Mouse (Mus musculus) gastrocnemius, adult 8-10 months (tissue): Measurements from ENCODE around the gene Ctsz. TPM values are rescaled to one million over a fixed set of nuclear protein-coding genes. Genes with fewer than 3 reads are reported as not detected.

Source experiments
- DNase-seq, 2 experiments: peaks; one replicate each; pipeline ENCODE4 v3.0.0; 2022; ENCODE audit warnings: low spot score in 2 of 2
- total RNA-seq, 4 experiments: library from RNA; stranded (reverse); gene quantifications; 2 replicates each; pipeline ENCODE4 v1.2.4; 2022

Gene Ctsz
- total RNA-seq = 10 to 100 TPM; 22.0 to 31.2 (median 25.4) TPM

DNA sequence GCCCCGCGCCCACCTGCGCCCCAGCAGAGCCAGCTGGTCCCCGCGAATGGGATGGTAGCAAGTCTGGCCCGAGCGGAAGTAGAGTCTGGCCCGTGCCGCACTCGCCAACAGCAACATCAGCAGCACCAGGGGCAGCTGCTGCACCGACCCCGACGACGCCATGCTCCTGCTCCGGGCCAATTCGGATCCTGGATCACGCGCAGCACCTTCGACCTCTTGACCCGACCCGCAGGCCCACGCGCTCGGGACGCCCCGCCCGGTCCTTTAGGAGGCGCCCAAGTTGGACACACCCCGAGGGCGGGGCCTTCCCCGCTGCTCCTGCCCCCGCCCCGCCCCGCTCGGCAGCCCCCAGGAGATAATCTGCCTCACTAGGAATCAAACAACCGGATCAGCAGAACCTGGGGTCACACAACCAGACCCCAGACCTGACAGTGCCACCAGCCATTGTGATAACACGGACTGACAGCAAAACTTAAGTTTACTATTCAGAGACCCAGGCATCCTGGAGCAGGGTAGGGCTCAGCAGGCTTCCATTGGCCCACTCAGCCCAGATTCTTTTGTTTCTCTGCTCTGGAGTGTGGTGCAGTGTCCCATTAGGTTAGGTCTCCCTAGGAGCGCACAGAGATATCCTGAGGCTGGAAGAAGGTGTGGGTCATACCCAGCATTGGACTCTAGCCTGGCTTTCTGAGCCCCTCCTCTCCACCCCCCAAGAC is at the start of gene Ctsz:
Ctsz (minus strand) TSS at position 303 of the 713 bp plus-strand sequence.
- DNase-seq = peak; percentile 62 to 72

DNA sequence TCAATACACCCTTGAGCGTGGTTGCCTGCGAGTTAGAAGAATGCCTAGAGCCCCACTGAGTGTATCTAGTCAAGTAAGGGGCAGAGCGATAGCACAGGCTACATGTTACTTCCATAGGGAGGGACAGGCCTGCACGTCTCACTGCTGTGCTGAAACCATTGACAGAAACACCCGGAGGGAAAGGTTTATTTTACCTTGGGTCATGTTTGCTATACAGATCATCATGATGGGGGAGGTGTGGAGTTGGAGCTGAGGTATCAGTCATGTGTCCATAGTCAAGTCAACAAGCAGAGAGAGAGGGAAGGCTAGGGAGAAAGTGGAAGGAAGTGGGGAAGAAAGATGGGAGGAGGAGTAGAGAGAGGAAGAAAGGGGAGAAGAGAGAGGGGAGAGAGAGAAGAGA is 48.2 kb upstream of the Ctsz start:
- DNase-seq = no peak

DNA sequence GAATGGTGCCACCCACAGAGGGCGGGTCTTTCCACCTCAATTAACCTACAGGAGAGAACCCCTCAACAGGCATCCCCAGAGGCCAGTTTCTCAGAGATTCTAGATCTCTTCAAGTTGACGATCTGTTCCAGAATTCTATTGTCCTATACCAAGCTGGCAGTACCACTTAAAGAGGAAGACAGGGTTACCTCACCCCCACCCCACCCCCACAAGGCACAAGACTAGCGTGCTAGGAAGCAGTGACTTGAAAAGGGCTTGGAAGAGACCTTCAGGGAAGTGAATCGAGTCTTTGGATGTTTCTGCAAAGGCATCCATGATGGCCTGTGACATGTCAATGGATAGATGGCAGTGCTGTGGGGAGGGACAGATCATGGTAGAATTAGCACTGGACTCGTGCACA is 39.9 kb upstream of the Ctsz start:
- no peak for DNase-seq

DNA sequence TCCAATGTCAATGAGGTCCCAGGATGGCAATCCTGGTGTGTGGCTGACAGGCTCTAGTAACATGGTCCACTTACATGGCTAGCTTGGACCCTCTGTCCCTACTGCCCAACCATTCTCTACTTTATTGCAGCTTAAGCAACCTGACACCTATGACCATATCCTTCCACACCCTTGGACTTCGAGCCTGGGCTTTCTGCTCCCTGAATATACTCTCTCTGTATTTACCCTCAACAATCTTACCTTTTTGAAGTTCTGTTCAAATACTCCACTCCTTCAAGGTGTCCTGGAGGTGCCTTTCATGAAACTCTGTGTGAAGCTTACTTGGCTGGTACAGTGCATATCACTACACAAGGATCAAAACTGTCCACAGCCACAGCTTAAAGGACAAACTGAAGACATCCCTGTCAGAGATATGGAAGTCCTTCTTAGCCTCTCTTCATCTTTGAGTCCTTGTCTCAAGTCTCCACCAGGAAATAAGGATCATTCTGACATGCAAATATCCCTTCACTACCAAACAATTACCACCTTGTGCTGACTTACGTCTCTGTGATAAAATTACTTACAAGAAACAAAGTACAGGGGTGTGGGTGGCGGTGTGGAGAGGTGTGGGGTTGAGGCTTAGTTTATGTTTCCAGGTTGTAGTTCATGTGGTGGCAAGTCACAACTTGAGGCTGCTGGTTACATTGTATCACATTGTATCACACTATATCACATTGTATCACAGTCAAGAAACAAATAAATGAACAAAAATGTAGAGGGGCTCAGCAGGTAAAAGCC is 38.9 kb upstream of the Ctsz start:
- no peak for DNase-seq

DNA sequence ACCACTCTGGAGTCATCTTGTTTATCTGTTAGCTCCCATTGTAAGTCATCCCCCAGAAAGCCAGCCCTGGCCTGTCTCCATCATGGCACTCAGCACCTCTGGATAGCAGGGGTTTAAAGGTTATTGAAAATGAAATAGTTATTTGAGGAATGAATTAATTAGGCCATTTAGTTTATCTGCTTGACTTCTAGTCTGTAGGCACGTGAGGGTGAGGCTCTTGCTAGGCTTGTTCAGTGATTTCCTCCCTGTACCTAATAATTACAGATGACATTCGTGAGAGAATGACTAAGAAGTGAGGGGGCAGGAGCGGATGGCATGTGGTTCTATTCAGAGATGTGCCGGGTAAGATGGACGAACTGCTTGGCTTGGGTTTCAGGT is 34.7 kb upstream of the Ctsz start:
- DNase-seq = no peak

DNA sequence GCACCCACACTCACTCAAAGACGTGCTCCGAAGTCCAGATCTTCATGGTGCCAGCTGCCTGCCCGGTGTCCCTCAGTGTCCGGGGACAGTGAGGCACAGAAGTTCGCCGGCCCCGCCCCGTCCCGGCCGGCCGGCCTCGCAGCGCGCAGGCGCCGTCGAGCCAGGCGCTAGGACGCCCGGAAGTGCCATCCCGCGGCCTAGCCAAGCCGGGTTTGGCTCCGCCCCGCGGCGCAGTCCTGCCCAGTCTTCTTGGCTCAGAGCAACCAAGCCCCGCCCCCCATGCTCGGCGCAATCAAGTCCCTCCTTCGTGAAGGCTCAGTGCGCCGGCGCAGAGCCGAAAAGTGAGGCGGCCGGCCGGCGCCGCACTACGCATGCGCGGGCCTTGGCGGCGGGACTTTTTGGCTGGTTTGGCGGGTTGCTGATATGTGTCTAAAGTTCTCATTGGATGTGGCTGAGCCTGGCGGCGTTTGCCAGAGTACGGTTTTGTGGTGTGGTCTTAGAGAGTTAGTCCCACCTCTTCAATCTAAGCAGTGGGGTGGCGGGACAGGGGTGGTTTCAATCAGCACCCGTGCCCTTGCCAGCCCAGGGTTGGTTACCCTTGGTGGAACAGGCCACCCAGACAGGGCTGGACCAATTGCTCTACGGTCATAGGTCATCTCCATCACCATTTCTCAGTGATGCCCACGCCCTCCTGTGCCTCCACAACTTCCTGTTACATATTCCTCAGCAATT is 34.1 kb upstream of the Ctsz start, which contains the start of gene Prelid3b:
Prelid3b (minus strand) TSS at position 264 of the 732 bp plus-strand sequence.
- peak; percentile 99 to 100 for DNase-seq

DNA sequence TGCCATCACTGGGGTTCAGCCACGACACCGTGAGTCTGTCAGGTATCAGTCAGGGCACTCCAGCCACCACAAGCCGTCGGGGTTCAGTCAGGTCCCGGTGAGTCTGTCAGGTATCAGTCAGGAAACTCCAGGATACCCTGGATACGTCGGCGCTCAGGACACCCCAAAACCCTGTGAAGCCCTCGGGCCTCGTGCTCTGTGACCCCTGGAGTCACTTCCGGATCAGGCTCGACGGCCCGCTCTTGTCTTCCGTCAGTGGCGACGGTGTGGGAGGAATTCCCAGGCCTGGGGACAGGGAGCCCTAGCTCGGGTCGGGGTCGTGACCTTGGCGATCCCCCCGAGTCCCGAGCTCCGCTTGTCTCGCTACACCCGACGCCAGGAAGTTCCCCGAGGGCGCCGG is 33.6 kb upstream of the Ctsz start:
- no peak for DNase-seq

DNA sequence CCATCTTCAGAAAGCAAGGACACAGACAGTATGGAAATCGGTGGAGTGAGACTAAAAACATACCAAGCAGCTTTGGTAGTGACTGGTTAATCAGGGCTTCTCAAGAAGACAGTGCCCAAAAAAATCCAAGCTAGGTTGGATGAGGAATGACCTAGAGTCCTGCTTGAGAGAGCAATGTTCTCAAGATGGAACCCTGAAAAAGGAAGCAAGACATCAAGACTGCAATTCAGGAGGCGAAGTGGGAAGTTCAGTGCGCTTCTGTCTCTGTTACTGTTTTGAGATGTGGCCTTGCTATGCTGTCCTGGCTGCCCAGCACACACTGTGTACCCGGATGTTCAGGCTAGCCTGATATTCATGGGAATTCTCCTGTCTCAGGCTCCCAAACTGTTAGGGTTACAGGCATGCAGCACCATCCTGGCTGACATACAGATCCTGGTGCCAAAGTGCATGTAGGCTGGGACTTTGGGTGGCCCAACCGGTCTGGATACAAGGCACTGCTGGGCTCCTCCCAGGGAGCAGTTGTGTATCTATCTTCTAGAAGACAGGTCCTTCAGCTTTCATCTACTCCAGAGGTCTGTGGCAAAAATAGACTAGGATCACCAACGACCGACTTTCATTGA is 32.1 kb upstream of the Ctsz start:
- DNase-seq = no peak

DNA sequence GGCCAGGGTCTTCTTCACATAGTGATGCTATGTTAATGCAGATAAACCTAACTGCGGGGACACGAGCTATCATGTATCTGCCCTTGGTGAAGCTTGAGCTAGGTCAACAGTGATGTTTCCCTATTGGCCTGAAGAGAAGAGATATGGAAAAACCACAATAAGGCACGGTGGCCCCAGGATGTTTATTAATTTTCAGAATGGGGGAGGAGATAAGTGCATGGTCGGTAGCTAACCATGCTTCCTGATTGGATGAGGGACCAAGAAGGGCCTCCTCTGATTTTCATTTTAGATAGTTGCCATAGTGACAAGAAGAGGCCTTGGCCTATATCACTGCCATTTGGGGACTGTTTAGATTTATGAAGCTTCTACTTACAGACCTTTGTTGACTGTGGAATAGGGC is 31.5 kb upstream of the Ctsz start:
- no peak for DNase-seq

DNA sequence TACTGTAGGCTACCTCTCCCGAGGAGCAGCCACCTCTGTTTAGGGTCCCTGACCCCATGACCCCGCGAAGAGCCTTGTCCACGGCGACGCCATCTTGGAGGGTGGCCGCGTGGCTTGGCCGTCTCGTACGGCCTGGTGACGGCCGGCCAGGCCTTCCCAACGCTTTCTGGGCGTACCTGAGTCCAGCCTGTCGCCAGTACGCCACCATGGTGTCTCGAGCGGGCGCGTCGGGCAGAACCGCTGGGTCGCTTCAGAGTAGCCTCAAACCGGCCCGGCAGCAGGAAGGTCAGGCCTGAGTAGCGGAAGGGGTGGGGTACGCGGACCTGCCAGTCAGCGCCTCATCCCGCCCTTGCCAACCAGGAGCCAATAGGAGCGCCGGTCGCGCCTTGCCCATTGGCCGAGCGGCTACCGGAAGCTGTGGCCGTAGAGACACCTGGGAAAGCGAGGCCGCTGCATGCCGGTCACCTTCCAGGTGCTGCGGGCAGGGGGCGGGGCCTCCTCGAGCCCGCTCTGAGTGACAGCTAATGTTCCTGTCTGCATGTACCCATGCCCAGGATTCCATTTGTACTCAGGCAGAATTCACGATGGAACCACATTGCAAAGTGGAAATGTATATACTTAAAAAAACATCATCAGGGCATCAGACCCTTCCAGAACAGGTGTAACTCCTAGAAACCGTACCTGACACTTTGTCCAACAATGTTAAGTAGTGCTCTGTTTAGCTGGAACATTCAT is 25.1 kb upstream of the Ctsz start, which contains the start of gene Atp5e:
Atp5e (minus strand) TSS at position 317 of the 735 bp plus-strand sequence.
- peak; percentile 92 to 96 for DNase-seq

DNA sequence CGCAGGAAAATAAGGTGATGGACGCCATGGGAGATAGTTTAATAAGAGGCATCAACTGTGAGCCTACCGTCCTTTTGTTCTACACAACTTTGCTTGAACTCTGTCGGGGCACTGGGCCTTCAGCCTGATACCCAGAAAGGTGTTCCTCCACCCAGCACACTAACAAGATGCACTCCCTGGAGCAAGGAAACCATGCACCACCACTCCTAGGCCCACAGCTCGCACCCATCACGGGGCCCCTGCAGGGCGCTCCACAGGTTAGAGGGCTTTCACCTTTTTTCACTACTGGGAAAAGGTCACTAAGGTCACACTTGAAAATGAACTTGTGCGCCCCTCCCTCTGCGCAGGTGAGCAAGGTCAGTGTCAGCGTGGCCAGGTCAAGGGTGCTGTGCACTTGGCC is 24.5 kb upstream of the Ctsz start:
- DNase-seq = no peak

DNA sequence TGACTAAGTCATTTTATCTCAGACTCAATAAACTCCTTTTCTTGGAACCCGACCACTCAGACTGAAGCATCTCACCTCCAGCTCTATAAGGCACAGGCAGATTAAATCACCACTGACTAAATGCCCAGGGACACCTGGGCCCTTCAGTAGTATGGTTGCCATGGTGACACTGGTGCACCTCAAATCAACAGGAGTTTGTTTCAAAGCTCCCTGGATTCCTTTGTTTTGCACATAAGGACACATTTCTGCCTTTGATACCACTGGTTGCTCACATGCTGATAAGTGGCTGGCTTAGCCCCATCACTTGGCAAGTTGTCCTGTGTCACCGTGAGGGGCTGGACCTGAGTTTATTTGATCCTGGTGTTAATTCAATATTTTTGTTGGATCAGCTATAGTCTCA is 20.5 kb upstream of the Ctsz start:
- no peak for DNase-seq

DNA sequence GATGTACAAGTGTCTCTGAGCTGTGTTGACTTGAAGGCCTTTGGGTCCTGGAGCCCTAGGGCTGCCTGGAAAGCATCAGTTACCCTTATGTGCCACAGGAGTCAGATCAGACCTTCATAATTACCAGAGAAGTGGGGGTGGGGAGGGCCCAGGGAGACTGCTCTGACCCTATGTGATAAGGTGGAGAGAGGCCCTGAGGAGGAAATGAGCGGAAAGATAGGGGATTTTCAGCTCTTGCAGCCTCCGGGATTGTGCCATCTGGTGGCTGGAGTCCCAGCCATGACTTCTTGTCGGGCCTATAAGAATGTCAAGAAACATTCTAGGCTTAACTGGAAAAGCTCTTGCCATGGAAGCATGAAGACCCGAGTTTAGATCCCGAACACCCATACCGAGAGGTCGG is 14.8 kb upstream of the Ctsz start:
- DNase-seq = no peak

DNA sequence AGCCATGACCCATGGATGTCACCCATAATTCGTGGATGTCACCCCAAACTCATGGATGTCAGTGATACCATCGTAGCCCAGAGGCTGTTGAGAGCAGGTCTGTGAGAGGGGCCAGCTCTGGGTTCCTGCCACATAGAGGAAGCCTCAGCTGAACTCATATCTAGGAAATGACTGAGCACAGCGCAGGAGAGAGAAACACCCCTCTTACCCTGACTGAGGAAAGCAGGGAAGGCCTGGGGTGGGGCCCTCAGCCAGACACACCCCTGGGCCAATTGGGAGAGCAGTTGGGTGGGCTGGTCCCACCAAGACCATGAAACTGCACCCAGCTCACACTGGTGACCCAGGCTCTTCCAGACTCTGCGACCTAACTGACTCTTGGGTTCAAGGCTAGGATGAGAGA is 11.5 kb upstream of the Ctsz start, which contains the start of gene Tubb1:
Tubb1 (plus strand) TSS at position 343 of the 400 bp plus-strand sequence.
- DNase-seq = no peak

DNA sequence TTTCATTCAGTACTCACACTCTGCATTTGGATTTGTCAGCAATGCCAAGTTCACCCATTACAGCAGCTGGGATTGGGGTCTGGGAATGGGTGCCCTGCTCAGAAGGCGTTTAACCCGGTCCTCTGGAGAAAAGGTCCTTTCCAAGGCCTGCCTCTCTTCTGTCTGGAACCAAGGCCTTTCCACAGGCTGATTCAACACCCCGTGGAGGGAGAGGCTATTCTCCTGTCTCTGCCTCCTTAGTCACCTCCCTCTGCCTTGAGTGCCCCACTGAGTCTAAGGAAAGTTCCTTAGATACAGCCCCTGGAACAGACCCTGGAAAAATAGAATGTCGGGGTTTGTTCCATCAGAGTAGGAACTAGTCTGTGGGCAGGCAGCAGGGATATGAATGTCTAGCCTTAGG is 9.6 kb upstream of the Ctsz start:
- DNase-seq = no peak

DNA sequence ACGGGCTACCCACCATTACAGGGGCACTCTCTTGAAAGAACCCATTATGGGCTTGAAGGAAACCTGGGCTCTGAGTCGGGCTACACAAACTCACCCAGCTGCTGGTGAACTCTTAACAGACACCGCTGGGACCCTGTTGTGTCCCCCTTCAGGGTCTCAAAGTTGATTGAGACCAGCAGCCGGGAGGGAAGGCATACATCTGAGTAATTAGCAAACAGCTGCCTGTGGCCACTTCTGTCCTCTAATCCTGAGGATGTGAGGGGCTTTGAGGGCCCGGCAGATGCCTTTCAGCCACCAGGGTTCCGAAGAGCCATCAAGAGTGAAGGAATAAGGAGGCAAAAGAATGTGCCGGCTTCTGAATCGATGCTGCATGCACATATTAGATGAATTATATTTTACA is 8.1 kb upstream of the Ctsz start:
- no peak for DNase-seq

DNA sequence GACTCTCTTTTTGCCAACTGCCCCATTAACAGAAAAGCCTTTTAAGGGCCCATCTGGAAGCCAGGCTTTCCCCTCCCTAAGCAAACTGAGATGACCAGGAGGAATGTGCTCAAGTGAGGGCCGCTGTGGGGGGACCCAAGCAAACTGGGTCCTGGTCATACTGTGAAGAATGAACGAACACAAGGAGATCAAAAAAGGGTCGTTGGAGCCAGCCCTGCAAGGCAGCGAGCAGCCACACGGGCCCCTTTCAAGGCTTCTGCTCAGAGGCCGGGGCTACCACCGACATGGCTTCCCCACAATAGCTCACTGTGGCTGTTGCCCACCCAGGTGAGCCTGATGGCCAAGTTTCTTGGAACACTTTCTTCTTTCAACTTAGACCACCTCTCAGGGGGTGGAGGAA is 7.7 kb upstream of the Ctsz start:
- no peak for DNase-seq

DNA sequence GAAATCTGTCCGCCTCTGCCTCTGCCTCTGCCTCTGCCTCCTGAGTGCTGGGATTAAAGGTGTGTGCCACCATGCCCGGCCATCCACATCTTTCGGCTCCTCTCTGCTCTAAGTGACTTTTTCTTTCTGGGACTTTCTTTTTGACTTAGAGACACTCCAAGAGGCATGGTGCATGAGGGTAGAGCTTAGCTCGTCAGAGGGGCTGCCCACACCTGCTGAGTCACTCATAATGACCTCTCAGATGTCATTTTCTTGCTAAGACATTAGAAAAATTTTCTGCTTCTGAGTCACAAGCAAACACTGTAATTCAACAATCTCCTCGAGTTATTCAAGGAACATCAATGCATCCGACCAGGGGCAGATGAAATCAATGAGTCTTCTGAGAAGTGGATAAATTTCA is 6.2 kb upstream of the Ctsz start:
- DNase-seq = no peak

DNA sequence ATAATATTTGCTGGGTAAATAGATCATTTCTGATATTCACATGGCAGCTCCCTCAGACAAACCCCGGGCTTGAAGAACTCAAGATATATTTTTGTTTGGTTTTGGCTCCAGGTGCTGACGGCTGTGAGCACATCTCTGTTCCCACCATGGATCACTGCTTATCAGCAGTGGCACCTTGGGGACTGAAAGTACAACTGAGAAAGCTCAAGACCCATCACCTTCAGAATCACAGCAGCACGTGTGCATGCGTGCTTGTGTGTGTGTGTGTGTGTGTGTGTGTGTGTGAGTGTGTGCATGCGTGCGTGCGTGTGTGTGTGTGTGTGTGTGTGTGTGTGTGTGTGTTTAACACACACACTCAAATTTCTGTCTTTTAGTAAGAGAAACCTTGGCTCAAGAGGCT is 5.5 kb upstream of the Ctsz start:
- no peak for DNase-seq

DNA sequence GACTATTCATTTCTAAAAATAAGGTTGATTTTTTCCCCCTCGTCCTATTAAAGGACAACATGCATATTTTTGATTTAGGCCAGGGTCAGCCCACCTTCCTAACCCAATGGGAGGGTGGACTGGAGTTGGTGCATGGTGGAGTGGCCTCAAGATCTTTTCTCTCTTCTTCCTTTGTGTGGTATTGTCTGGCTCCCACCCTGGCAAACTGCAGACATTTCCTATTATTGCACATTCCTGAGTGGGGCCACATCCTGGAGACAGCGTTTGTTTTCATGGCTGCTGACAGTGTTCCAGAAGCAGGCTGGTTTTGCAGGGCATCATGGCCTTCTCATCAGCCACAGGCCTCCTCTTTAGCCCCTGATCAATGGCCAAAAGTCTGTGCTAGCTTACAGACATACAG is 4.2 kb upstream of the Ctsz start:
- DNase-seq = no peak

DNA sequence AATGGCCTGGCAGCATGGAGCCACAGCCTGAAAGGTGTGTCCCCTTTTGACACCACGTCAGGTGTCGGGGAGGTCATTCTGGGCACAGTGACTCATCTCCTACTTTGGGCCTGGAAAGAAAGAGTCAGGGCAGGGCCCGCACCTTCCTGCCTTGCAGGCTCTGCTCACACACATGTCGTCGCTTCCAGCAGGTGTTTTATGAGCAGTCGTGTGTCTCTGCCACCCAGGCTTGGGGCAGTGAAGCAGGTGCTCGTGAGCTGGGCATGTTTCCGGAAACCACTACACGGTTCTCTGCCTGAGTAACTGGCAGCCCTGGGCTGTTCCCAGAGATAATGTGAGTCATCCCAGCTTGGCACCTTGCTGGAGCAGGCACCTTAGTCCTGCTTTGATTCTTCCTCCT is 3.6 kb upstream of the Ctsz start:
- DNase-seq = peak in 1 of 2 experiments; percentile 24
